Mouse (Mus musculus) brown adipose tissue, adult 24 weeks (tissue): ENCODE measurements around the gene Uqcr11. TPM values are rescaled to one million over a fixed set of nuclear protein-coding genes. Genes with fewer than 3 reads are reported as not detected.

Experiments used
- H3K27ac ChIP-seq: fragments of 200-500 bp; replicated peaks from 2 replicates; pipeline ENCODE4 v1.5.1; 2012; ENCODE audit warnings: low read depth, mild to moderate bottlenecking, low read length
- H3K4me1 ChIP-seq: fragments of 200-500 bp; 2 replicates; pipeline ENCODE4 v1.6.1; 2012; ENCODE audit warnings: low read length, mixed read lengths; ENCODE audit not compliant: control insufficient read depth, insufficient read depth, insufficient read length
- H3K4me3 ChIP-seq: fragments of 200-500 bp; 2 replicates; pipeline ENCODE4 v1.5.1; 2012; ENCODE audit warnings: low read depth, mild to moderate bottlenecking, low read length, moderate library complexity; ENCODE audit not compliant: insufficient read depth
- polyA plus RNA-seq: library from polyadenylated mRNA; stranded (reverse); fragments of >200 nt; gene quantifications from 2 replicates; pipeline ENCODE4 v1.2.4, GENCODE M21; 2012; ENCODE audit not compliant: missing spikeins, insufficient read depth, insufficient read length

Uqcr11 gene
- polyA plus RNA-seq, 1 experiment: 2,993 TPM

- peaks cover 19% of the 10 kb centered on the region for H3K4me1 ChIP-seq
- no peak overlapping the region for H3K4me3 ChIP-seq
- H3K27ac ChIP-seq: no peak overlapping the region
Measured at GRCm38 (mm10) chr10:80382641-80383365, 23.8 kb downstream of the Uqcr11 start.

- no peak overlapping the region for H3K27ac ChIP-seq
- H3K4me3 ChIP-seq: no peak overlapping the region
- H3K4me1 ChIP-seq: no peaks in the 10 kb centered on the region
Measured at GRCm38 (mm10) chr10:80377716-80378115, 28.9 kb downstream of the Uqcr11 start.

- H3K27ac ChIP-seq: no peak overlapping the region
- no peaks in the 10 kb centered on the region for H3K4me1 ChIP-seq
- no peak overlapping the region for H3K4me3 ChIP-seq
Measured at GRCm38 (mm10) chr10:80376160-80376559, 30.5 kb downstream of the Uqcr11 start.

- Histone ChIP-seq H3K4me3 (no peak overlapping the region), H3K27ac (no peak overlapping the region), H3K4me1 (no peaks in the 10 kb centered on the region)
Measured at GRCm38 (mm10) chr10:80374063-80374462, 32.6 kb downstream of the Uqcr11 start.

- no peaks in the 10 kb centered on the region for H3K4me1 ChIP-seq
- no peak overlapping the region for H3K27ac ChIP-seq
- no peak overlapping the region for H3K4me3 ChIP-seq
Measured at GRCm38 (mm10) chr10:80372706-80373105, 33.9 kb downstream of the Uqcr11 start.

GRCm38 (mm10) chr10:80371983-80372382, 34.6 kb downstream of the Uqcr11 start:
- Histone ChIP-seq H3K4me1 (no peaks in the 10 kb centered on the region), H3K4me3 (no peak overlapping the region), H3K27ac (no peak overlapping the region)

- Histone ChIP-seq H3K27ac (no peak overlapping the region), H3K4me3 (no peak overlapping the region), H3K4me1 (no peaks in the 10 kb centered on the region)
Measured at GRCm38 (mm10) chr10:80371411-80371966, 35.1 kb downstream of the Uqcr11 start.

- no peak overlapping the region for H3K4me3 ChIP-seq
- no peaks in the 10 kb centered on the region for H3K4me1 ChIP-seq
- H3K27ac ChIP-seq: no peak overlapping the region
Measured at GRCm38 (mm10) chr10:80369995-80370747, 36.5 kb downstream of the Uqcr11 start.

- Histone ChIP-seq H3K27ac (no peak overlapping the region), H3K4me3 (no peak overlapping the region), H3K4me1 (no peaks in the 10 kb centered on the region)
Measured at GRCm38 (mm10) chr10:80368392-80368791, 38.2 kb downstream of the Uqcr11 start.

- no peak overlapping the region for H3K27ac ChIP-seq
- no peaks in the 10 kb centered on the region for H3K4me1 ChIP-seq
- no peak overlapping the region for H3K4me3 ChIP-seq
Measured at GRCm38 (mm10) chr10:80367954-80368353, 38.7 kb downstream of the Uqcr11 start.

- no peak overlapping the region for H3K27ac ChIP-seq
- H3K4me1 ChIP-seq: no peaks in the 10 kb centered on the region
- no peak overlapping the region for H3K4me3 ChIP-seq
Measured at GRCm38 (mm10) chr10:80365736-80366135, 40.9 kb downstream of the Uqcr11 start.

GRCm38 (mm10) chr10:80363734-80364133, 42.9 kb downstream of the Uqcr11 start:
- no peak overlapping the region for H3K4me3 ChIP-seq
- no peaks in the 10 kb centered on the region for H3K4me1 ChIP-seq
- H3K27ac ChIP-seq: no peak overlapping the region

GRCm38 (mm10) chr10:80357994-80358639, 48.5 kb downstream of the Uqcr11 start:
- H3K4me3 ChIP-seq: no peak overlapping the region
- no peak overlapping the region for H3K27ac ChIP-seq
- H3K4me1 ChIP-seq: no peaks in the 10 kb centered on the region

- no peak overlapping the region for H3K4me3 ChIP-seq
- H3K4me1 ChIP-seq: no peaks in the 10 kb centered on the region
- no peak overlapping the region for H3K27ac ChIP-seq
Measured at GRCm38 (mm10) chr10:80357336-80357735, 49.3 kb downstream of the Uqcr11 start.

GRCm38 (mm10) chr10:80356737-80357136, 49.9 kb downstream of the Uqcr11 start:
- H3K4me1 ChIP-seq: no peaks in the 10 kb centered on the region
- H3K4me3 ChIP-seq: no peak overlapping the region
- H3K27ac ChIP-seq: no peak overlapping the region
